Mouse (Mus musculus): ENCODE data around the gene Tnfrsf13b. TPM values are rescaled to one million over a fixed set of nuclear protein-coding genes. Genes with fewer than 3 reads are reported as not detected.
A peak's percentile ranks its signal among the peaks of the same experiment; 100 is the strongest.

Gene Tnfrsf13b
- 1.1 and 4.2 TPM in 2 replicates for total RNA-seq (2014; rRNA removed)
- 0.83 and 1.4 TPM in 2 replicates for polyA plus RNA-seq (2015; fragmentation: Nextera tagmentation; extraction: Ambion mirVana)

DNA sequence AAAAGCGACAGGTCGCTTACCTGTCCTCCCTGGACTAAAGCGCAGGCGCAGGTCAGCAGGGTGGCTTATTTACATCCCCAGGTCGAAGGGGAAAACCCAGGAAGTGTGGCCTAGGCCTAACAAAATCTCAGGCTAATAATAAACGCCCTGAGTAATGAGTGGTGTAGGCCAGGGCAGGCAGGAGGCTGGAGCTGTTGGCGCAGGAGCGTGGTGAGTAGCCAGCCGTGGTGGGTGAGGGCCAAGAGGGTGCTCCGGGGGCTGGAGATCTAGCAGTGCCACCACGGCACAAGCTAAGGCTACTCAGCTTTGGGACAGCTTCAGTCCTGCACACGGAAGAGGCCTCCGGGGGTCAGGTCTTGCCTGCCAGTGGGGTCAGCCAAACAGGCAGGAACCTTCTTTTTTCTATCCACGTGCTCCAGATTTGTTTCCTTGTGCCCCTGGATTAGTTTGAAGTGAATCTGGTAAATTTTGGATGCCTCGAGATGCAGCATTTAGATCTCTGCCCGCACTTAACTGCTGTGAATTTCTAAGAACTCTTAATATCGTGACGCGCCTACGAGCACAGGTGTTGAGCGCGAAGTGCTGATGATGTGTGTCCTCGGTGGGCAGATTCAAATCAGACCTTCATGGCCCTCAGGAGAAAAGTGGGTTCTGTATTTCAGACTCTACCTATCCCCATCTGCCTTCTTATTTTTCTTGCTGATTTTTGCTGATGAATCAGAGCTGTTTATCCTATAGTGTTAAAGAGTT lies at the start of gene Tnfrsf13b:
Tnfrsf13b (plus strand) TSS at position 150 of the 750 bp plus-strand sequence.
- H3K27ac ChIP-seq (ENCODE audit: low read depth, low read length) = no peak within 1 kb of the TSS
- DNase-seq (no peak), ATAC-seq (no peak)
- no peaks in the 10 kb centered on the region for H3K27me3 ChIP-seq (ENCODE audit: insufficient read depth, low read length)
- no peaks in the 10 kb centered on the region for H3K4me1 ChIP-seq (ENCODE audit: insufficient read depth)
- no peak within 1 kb of the TSS for H3K4me2 ChIP-seq (ENCODE audit: low read depth)
- H3K4me3 ChIP-seq (ENCODE audit: low read depth, low read length) = no peak within 1 kb of the TSS
- no peaks in the 10 kb centered on the region for H3K9me3 ChIP-seq (ENCODE audit: low read length)
- H3K9ac ChIP-seq = no peak within 1 kb of the TSS
- TF ChIP-seq CTCF (IDR thresholded peaks at IDR 0.05; ENCODE audit: low read depth) = no peak
- H3K36me3 ChIP-seq (ENCODE audit: insufficient read depth) = no peaks in the 10 kb centered on the region
- 85% methylated on average over 23 of the region's 23 CpGs for WGBS

DNA sequence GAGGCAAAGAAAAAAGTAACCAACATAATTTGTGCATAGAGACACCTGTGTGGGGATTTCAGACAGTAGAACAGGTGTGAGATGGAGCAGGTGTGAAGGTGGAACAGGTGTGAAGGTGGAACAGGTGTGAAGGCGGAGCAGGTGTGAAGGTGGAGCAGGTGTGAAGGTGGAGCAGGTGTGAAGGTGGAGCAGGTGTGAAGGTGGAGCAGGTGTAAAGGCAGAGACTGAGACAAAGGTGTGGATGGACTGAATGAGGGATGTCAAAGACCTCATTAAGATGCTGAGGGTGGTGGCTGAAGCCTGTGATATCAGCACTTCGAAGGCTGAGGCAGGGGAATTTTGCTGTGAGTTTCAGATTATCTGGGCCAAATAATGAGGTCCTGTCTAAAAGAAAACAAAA lies 44.9 kb upstream of the Tnfrsf13b start:
- no peak overlapping the region for H3K4me2 ChIP-seq (ENCODE audit: low read depth)
- H3K27ac ChIP-seq (ENCODE audit: low read depth, low read length) = no peak overlapping the region
- DNase-seq = no peak
- no peaks in the 10 kb centered on the region for H3K9me3 ChIP-seq (ENCODE audit: low read length)
- no peak overlapping the region for H3K4me3 ChIP-seq (ENCODE audit: low read depth, low read length)
- H3K9ac ChIP-seq = no peak overlapping the region
- no peak for TF ChIP-seq CTCF (IDR thresholded peaks at IDR 0.05; ENCODE audit: low read depth)
- H3K4me1 ChIP-seq (ENCODE audit: insufficient read depth) = no peaks in the 10 kb centered on the region
- no peak for ATAC-seq
- WGBS = 70% methylated on average over 2 of the region's 2 CpGs
- H3K27me3 ChIP-seq (ENCODE audit: insufficient read depth, low read length) = no peaks in the 10 kb centered on the region
- H3K36me3 ChIP-seq (ENCODE audit: insufficient read depth) = no peaks in the 10 kb centered on the region

DNA sequence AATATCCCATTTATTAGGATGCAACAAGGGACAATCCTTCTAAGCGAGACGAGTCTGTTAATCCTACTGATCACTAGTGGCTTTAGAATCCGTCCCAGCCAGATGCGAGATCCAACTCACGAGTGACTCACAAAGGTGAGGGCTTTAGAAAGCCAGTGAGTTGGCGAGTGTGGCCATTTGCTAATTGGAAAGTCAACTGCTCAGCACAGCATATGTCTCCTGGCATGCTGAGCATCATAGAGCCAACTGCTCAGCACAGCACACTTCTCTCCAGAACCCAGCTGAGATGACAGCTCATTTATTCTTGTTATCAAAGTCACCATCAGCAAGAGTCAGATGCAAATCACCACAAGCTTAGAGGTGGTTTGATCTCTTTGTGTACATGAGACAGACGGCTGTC lies 36.4 kb upstream of the Tnfrsf13b start:
- no peak for TF ChIP-seq CTCF (IDR thresholded peaks at IDR 0.05; ENCODE audit: low read depth)
- H3K9me3 ChIP-seq (ENCODE audit: low read length) = no peaks in the 10 kb centered on the region
- H3K4me1 ChIP-seq (ENCODE audit: insufficient read depth) = no peaks in the 10 kb centered on the region
- 57% methylated on average over 7 of the region's 7 CpGs for WGBS
- H3K4me3 ChIP-seq (ENCODE audit: low read depth, low read length) = no peak overlapping the region
- H3K4me2 ChIP-seq (ENCODE audit: low read depth) = no peak overlapping the region
- no peak for ATAC-seq
- H3K9ac ChIP-seq = no peak overlapping the region
- H3K27ac ChIP-seq (ENCODE audit: low read depth, low read length) = no peak overlapping the region
- no peaks in the 10 kb centered on the region for H3K36me3 ChIP-seq (ENCODE audit: insufficient read depth)
- DNase-seq = no peak
- H3K27me3 ChIP-seq (ENCODE audit: insufficient read depth, low read length) = no peaks in the 10 kb centered on the region

DNA sequence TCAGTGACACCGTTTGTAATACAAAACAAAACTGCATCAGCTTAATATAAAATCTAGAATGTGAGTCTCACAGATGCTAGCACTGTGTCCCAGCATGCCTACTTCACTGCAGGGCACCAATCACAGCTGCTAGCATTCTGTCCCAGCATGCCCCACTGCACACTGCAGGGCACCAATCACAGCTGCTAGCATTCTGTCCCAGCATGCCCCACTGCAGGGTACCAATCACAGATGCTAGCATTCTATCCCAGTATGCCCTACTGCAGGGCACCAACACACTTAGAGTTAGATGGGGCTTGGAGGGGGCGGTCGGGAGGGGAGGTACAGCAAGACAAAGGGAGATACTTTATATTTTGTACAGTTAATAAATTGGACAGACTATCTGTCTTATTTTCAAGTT lies 35.4 kb upstream of the Tnfrsf13b start:
- WGBS = 52% methylated on average over 3 of the region's 3 CpGs
- no peak for TF ChIP-seq CTCF (IDR thresholded peaks at IDR 0.05; ENCODE audit: low read depth)
- H3K27ac ChIP-seq (ENCODE audit: low read depth, low read length) = no peak overlapping the region
- no peak overlapping the region for H3K9ac ChIP-seq
- no peak overlapping the region for H3K4me2 ChIP-seq (ENCODE audit: low read depth)
- peak; percentile 82 for ATAC-seq
- DNase-seq = no peak
- H3K9me3 ChIP-seq (ENCODE audit: low read length) = no peaks in the 10 kb centered on the region
- H3K27me3 ChIP-seq (ENCODE audit: insufficient read depth, low read length) = no peaks in the 10 kb centered on the region
- H3K36me3 ChIP-seq (ENCODE audit: insufficient read depth) = no peaks in the 10 kb centered on the region
- H3K4me1 ChIP-seq (ENCODE audit: insufficient read depth) = no peaks in the 10 kb centered on the region
- no peak overlapping the region for H3K4me3 ChIP-seq (ENCODE audit: low read depth, low read length)

- peak; percentile 89 for TF ChIP-seq CTCF (IDR thresholded peaks at IDR 0.05; ENCODE audit: low read depth)
- Histone ChIP-seq H3K27me3 (ENCODE audit: insufficient read depth, low read length) (no peaks in the 10 kb centered on the region), H3K27ac (ENCODE audit: low read depth, low read length) (no peak overlapping the region), H3K36me3 (ENCODE audit: insufficient read depth) (no peaks in the 10 kb centered on the region), H3K4me1 (ENCODE audit: insufficient read depth) (no peaks in the 10 kb centered on the region), H3K4me3 (ENCODE audit: low read depth, low read length) (no peak overlapping the region), H3K9me3 (ENCODE audit: low read length) (no peaks in the 10 kb centered on the region), H3K4me2 (ENCODE audit: low read depth) (no peak overlapping the region), H3K9ac (no peak overlapping the region)
- 9% methylated on average over 7 of the region's 7 CpGs for WGBS
- ATAC-seq (peak; percentile 71), DNase-seq (peak; percentile 87)
These were observed 34.8 kb upstream of the Tnfrsf13b start for GRCm38 (mm10) chr11:61091642-61092262.

DNA sequence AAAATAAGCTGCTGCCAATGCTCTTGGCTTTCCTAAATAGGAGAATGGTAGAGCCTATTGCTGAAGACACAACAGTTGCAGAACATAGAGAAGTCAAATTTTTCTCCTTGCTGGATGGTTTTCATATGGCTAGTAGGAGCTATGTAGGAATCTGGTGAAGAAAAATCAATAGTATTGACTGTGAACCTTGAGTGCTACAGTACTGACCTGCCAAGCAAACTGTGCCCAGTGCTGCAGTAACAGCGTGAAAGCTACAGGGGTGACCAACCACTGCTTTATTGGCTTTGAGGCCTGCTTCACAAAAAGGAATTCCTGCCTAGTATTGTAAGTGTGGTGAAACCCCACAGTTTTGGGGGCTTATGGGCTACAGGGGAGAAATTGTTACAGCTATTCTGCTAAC lies 28.5 kb upstream of the Tnfrsf13b start:
- H3K27me3 ChIP-seq (ENCODE audit: insufficient read depth, low read length) = no peaks in the 10 kb centered on the region
- TF ChIP-seq CTCF (IDR thresholded peaks at IDR 0.05; ENCODE audit: low read depth) = no peak
- H3K36me3 ChIP-seq (ENCODE audit: insufficient read depth) = no peaks in the 10 kb centered on the region
- H3K9ac ChIP-seq = no peak overlapping the region
- no peaks in the 10 kb centered on the region for H3K4me1 ChIP-seq (ENCODE audit: insufficient read depth)
- 73% methylated on average over 1 of the region's 1 CpGs for WGBS
- no peak overlapping the region for H3K27ac ChIP-seq (ENCODE audit: low read depth, low read length)
- no peak overlapping the region for H3K4me3 ChIP-seq (ENCODE audit: low read depth, low read length)
- no peak overlapping the region for H3K4me2 ChIP-seq (ENCODE audit: low read depth)
- ATAC-seq (no peak), DNase-seq (no peak)
- H3K9me3 ChIP-seq (ENCODE audit: low read length) = no peaks in the 10 kb centered on the region

Measured in forebrain, postnatal 0 days (tissue).